Mouse (Mus musculus) macrophage (primary cell): ENCODE data around the gene Dnm3. TPM values are rescaled to one million over a fixed set of nuclear protein-coding genes. Genes with fewer than 3 reads are reported as not detected.

ENCODE experiments used
- H3K27ac ChIP-seq: fragments of 350-480 bp; formaldehyde crosslinking; 2 replicates; pipeline ENCODE4 v1.9.0; 2021
- H3K36me3 ChIP-seq: fragments of 350-480 bp; formaldehyde crosslinking; 2 replicates; pipeline ENCODE4 v1.9.0; 2021; ENCODE audit errors: inconsistent target
- H3K4me3 ChIP-seq: fragments of 350-480 bp; formaldehyde crosslinking; 2 replicates; pipeline ENCODE4 v1.9.0; 2021; ENCODE audit errors: inconsistent target
- H3K79me2 ChIP-seq: fragments of 350-480 bp; formaldehyde crosslinking; 2 replicates; pipeline ENCODE4 v1.9.0; 2021; ENCODE audit errors: inconsistent target
- WGBS: methylation state at CpG from one replicate; pipeline ENCODE4 v1.1.7; 2026; ENCODE audit warnings: inconsistent platforms; ENCODE audit not compliant: missing documents; 5-methylcytosine and 5-hydroxymethylcytosine counted together
- polyA plus RNA-seq: library from polyadenylated mRNA; stranded (reverse); fragments of 250-400 nt; gene quantifications from 3 replicates; pipeline ENCODE4 v1.2.4, GENCODE M21; 2018; ENCODE audit warnings: inconsistent platforms

Gene Dnm3
- polyA plus RNA-seq, 1 experiment from 2014 or later: not detected

DNA sequence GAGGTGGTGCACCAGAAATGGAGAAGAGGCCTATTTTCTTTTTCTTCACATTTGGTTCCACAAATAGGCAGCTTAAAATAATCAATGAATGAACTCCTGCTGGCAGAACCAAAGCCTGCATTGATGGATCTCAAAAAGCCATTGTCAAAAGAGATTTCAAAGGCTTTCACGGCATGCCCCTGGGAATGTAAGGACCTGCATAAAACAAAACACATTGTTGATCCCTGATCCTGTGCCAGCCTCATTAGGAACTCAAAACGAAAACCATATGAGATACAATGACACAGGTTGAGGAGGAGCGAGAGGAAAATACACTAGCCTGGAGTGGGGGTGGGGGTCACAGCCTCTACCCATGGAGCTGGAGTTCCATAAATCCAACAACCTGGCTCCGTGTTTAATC lies 153.4 kb downstream of the Dnm3 start:
- no peak overlapping the region for H3K27ac ChIP-seq
- H3K79me2 ChIP-seq: no peaks in the 10 kb centered on the region
- 91% methylated on average over 4 of the region's 4 CpGs for WGBS
- H3K4me3 ChIP-seq: no peak overlapping the region
- H3K36me3 ChIP-seq: no peaks in the 10 kb centered on the region

GRCm38 (mm10) chr1:162323142-162323541 lies 154.7 kb downstream of the Dnm3 start:
- Histone ChIP-seq H3K79me2 (no peaks in the 10 kb centered on the region), H3K4me3 (no peak overlapping the region), H3K36me3 (no peaks in the 10 kb centered on the region), H3K27ac (no peak overlapping the region)
- WGBS: 86% methylated on average over 2 of the region's 2 CpGs

DNA sequence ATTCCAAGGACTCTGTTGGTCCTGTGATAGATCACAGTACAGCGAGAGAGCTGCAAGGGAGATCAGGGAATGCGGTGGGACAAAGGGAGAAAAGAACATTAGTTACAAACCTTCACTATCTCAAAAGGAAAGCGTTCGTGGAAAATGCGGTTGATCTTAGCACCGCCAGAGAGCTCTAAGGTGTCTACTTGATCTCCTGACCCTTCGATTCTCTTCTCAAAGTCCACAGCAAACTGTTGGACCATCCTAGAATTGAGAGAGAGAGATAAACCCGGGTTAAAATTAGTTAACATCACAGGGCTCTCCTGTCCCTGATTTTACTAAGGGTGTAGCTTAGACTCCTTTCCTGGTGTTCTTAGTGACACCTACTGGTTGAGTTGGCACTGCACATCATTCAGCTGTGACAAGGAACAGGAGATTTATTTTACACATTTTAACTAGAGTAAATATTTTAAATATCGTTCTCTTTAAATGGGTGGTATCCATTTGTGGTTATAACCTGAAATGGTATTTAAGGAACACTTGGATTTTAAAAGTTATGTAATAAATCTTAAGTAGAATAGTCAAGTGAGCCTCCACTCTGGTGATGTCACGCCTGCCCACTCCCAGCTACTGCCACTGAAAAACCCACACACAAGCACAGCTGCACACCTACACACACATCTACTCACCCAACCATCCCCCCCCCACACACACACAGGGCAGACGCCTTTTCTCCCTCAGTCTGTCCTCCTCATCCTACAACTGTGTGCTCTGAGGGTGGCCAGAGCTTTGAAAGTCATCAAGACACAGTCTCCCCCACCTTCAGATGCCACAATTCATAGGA lies 164.2 kb downstream of the Dnm3 start:
- 64% methylated on average over 11 of the region's 11 CpGs for WGBS
- Histone ChIP-seq H3K36me3 (no peaks in the 10 kb centered on the region), H3K27ac (no peak overlapping the region), H3K79me2 (no peaks in the 10 kb centered on the region), H3K4me3 (no peak overlapping the region)

DNA sequence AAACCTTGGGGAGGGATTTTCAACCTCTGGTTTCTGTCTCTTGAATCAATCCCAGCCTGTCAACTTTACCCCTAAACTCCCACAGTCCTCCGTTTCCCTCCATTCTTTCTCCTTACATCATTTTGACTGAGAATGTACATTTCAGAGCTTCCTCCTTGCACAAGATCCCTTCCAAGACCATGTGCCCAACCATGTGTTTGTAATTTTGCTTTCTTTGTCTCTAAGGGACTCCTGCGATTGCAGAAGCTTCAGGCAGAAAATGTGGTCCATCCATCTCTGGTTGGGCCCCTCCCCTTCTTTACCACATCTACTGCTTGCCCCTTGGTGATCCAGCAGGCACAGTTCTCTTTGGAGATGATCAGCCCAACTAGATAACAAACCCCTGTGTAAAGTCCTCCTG lies 165.2 kb downstream of the Dnm3 start:
- WGBS: 83% methylated on average over 2 of the region's 2 CpGs
- H3K36me3 ChIP-seq: no peaks in the 10 kb centered on the region
- no peak overlapping the region for H3K4me3 ChIP-seq
- no peaks in the 10 kb centered on the region for H3K79me2 ChIP-seq
- H3K27ac ChIP-seq: no peak overlapping the region

GRCm38 (mm10) chr1:162312152-162312551 lies 165.7 kb downstream of the Dnm3 start:
- Histone ChIP-seq H3K27ac (no peak overlapping the region), H3K79me2 (no peaks in the 10 kb centered on the region), H3K36me3 (no peaks in the 10 kb centered on the region), H3K4me3 (no peak overlapping the region)
- WGBS: 93% methylated on average over 7 of the region's 7 CpGs

DNA sequence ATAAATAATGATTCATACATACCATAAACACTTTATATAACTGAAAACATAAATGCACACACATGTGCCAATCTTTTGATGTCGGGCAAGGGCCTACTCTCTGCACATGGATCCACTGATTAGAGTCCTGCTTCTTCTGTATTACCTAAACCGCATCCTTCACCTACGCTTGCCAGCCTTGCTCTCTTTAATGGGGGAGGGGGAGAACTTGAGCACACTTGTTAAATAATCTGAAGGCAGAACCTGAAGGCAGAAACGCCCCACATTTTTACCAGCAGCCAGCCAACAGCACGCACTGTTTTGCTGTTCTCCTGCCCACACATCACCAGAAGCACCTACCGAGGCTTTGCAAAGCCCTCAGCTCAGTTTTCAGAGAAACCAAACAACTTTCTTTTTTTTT lies 172.6 kb downstream of the Dnm3 start:
- 95% methylated on average over 6 of the region's 6 CpGs for WGBS
- no peak overlapping the region for H3K4me3 ChIP-seq
- H3K79me2 ChIP-seq: no peaks in the 10 kb centered on the region
- H3K27ac ChIP-seq: no peak overlapping the region
- H3K36me3 ChIP-seq: no peaks in the 10 kb centered on the region

DNA sequence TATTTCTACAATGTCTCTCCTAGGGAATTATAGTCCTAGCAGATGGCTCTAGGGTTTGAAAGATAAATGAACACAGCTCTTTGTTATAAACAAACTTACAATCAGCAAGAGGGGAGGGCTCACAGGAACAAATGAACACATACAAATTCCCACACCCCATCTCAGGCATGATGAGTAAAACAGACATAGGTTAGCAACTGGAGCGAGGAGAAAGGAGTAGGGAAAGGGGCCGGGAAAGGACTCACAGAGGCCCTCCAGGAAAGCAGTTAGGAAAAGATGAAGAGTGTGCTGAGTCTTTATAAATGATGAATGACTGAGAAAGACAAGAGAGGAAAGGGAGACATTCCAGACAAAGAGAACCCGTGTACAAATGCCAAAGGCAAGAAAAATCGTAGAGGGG lies 175.4 kb downstream of the Dnm3 start:
- Histone ChIP-seq H3K36me3 (no peaks in the 10 kb centered on the region), H3K4me3 (no peak overlapping the region), H3K27ac (no peak overlapping the region), H3K79me2 (no peaks in the 10 kb centered on the region)
- 88% methylated on average over 4 of the region's 4 CpGs for WGBS

GRCm38 (mm10) chr1:162299558-162300319 lies 178.1 kb downstream of the Dnm3 start:
- Histone ChIP-seq H3K36me3 (no peaks in the 10 kb centered on the region), H3K4me3 (no peak overlapping the region), H3K27ac (no peak overlapping the region), H3K79me2 (no peaks in the 10 kb centered on the region)
- 91% methylated on average over 12 of the region's 12 CpGs for WGBS

DNA sequence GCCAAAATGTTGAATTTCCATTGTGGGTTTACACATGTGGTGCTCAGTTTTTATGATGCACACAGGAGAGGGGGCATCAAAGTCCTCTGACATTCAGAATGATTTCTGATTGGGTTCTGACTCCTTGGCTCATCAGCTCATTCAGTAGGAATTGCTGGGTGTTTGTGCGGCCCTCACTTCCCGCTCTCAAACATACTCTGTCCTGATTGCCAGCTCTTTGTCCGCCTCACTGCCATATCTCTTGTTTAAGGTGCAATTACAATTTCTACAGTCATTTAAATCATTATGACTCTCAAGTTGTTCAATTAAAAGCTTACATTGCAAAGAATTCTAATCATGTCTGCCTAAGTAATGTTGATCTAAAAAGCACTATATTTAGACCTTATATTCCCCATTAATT lies 179.3 kb downstream of the Dnm3 start:
- Histone ChIP-seq H3K79me2 (no peaks in the 10 kb centered on the region), H3K4me3 (no peak overlapping the region), H3K36me3 (no peaks in the 10 kb centered on the region), H3K27ac (no peak overlapping the region)
- 95% methylated on average over 3 of the region's 3 CpGs for WGBS

DNA sequence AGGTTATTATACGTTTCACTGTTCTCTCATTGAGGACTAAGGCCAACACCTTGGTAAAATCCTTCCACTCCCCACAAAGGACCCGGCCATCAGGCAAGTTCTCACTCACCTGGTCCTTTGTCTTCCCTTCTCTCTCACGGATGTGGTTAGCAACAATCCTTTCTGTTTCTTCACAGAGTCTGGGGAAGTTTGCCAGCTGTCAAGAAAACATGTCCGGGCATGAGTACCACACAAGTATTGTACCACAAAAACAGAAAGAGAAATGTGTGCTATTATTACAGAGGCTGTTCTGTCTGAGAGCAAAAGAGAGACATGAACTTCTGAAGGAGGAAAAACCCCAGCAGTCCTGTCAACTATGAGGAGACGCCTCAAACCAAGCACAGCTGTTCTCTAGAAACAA lies 182.4 kb downstream of the Dnm3 start:
- Histone ChIP-seq H3K27ac (no peak overlapping the region), H3K36me3 (no peaks in the 10 kb centered on the region), H3K4me3 (no peak overlapping the region), H3K79me2 (no peaks in the 10 kb centered on the region)
- WGBS: 39% methylated on average over 5 of the region's 5 CpGs

- Histone ChIP-seq H3K36me3 (no peaks in the 10 kb centered on the region), H3K27ac (no peak overlapping the region), H3K79me2 (no peaks in the 10 kb centered on the region), H3K4me3 (no peak overlapping the region)
- WGBS: 91% methylated on average over 4 of the region's 4 CpGs
These were observed 183.3 kb downstream of the Dnm3 start for GRCm38 (mm10) chr1:162294572-162294910.

DNA sequence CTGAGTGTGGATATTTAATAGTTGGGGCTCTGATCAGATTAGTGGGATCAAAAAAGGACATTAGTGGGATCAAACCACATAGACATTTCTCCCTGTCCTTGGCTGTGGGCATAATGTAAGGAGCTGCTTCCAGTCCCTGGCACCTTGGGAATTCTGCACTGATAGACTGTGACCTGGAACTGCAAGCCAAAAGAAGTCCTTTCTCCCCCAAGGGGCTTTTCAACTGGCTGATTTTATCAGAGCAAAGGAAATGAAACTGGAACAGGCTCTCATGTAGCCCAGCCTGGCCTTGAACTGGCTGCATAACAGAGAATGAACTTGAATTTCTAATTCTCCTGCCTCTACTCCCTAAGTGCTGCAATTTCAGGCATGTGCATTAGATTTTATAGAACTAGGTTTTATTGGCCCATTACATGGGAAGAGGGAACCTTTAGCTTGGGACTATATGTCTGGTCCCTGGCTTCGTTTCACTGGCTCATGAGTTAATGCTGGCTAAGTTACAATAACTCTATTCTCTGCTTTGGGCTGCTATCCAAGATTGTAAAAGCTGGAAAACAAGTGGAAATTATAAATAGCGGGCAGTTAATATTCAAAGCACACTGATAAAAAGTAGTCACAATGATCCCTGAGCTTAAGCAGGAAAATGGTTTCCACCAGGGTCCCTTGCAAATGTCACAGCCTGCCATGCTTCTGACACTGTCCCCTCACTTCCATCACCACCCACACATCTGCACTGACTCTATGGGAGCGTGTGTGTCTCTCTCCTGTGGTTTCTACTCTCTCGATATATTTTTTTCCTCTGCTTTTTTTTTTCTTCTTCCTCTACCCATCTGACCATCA lies 183.9 kb downstream of the Dnm3 start:
- no peak overlapping the region for H3K4me3 ChIP-seq
- H3K36me3 ChIP-seq: no peaks in the 10 kb centered on the region
- 77% methylated on average over 4 of the region's 4 CpGs for WGBS
- H3K27ac ChIP-seq: no peak overlapping the region
- H3K79me2 ChIP-seq: no peaks in the 10 kb centered on the region

GRCm38 (mm10) chr1:162286910-162287309 lies 190.9 kb downstream of the Dnm3 start:
- H3K4me3 ChIP-seq: no peak overlapping the region
- H3K36me3 ChIP-seq: no peaks in the 10 kb centered on the region
- 79% methylated on average over 6 of the region's 6 CpGs for WGBS
- no peaks in the 10 kb centered on the region for H3K79me2 ChIP-seq
- H3K27ac ChIP-seq: no peak overlapping the region

DNA sequence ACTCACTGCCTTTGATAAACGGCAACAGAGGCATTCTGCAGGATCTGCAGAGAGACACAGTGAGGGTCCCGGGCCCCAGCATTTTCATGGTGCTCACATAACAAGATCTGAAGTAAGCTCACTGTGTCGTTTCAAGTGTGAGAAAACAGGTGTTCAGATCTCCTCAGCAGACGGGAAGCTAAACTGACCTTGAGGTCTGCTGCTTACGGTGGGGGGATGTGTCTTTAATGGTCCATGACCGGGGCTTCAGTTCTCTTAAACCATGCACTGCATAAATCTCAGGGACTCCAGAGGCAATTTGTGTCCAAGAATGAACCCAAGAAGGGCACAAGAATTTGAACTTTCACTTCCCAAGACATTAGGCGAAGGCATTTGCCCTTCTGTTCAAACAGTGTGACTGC lies 195.9 kb downstream of the Dnm3 start:
- Histone ChIP-seq H3K36me3 (no peaks in the 10 kb centered on the region), H3K4me3 (no peak overlapping the region), H3K27ac (no peak overlapping the region), H3K79me2 (no peaks in the 10 kb centered on the region)
- WGBS: 92% methylated on average over 7 of the region's 7 CpGs

DNA sequence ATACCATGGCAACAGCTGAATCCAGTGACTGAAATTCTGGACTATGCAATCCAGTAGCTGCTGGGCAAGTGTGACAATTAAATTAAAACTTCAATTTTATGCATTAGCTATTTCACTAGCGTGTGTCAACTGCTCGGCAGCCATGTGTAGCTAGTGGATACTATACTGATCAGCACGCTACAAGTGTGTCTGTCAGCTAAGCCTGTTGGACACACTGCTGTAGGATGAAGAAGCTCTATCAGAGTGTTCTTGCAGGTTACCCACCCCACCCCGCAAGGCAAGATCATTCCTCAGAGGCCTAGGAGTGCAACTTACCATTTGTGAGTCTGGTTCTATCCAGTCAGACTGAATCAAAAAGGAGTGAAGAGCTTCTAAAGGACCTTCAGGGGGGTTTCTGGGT lies 197.8 kb downstream of the Dnm3 start:
- no peaks in the 10 kb centered on the region for H3K79me2 ChIP-seq
- WGBS: 98% methylated on average over 4 of the region's 4 CpGs

More for the DNA sequence above, 197.8 kb downstream of the Dnm3 start:
- H3K36me3 ChIP-seq: no peaks in the 10 kb centered on the region
- no peak overlapping the region for H3K4me3 ChIP-seq
- no peak overlapping the region for H3K27ac ChIP-seq
